Mouse (Mus musculus) lung, postnatal 36 days (tissue): ENCODE data around the gene Nhsl1.
"Not testable (repeated sequence)": the region's sequence is repeated elsewhere in the genome, so short reads cannot be mapped to it uniquely, and the experiment has no call there.

Experiments used
- DNase-seq: peaks from one replicate; pipeline ENCODE4 v3.0.0; 2022; ENCODE audit warnings: mixed read lengths

Gene Nhsl1

GRCm38 (mm10) chr10:18547381-18547780, 228.6 kb downstream of the Nhsl1 start:
- DNase-seq, result no peak

- DNase-seq, result no peak
These were observed 230.8 kb downstream of the Nhsl1 start for GRCm38 (mm10) chr10:18549321-18550216.

- DNase-seq, result not testable (repeated sequence)
These were observed 240.3 kb downstream of the Nhsl1 start for GRCm38 (mm10) chr10:18559076-18559475.

GRCm38 (mm10) chr10:18561445-18561844, 242.7 kb downstream of the Nhsl1 start:
- DNase-seq, result no peak

- peak; percentile 67 for DNase-seq
These were observed 244.2 kb downstream of the Nhsl1 start for GRCm38 (mm10) chr10:18562940-18563339.

- peak; percentile 6 for DNase-seq
These were observed 253.8 kb downstream of the Nhsl1 start for GRCm38 (mm10) chr10:18572581-18572980.
